Mouse (Mus musculus): ENCODE measurements around the gene Olfr1153. TPM values are rescaled to one million over a fixed set of nuclear protein-coding genes. Genes with fewer than 3 reads are reported as not detected.

The Olfr1153 gene
- polyA plus RNA-seq (2014; fragmentation: Illumina TruSeq; extraction: RNeasy Lipid Tissue Mini Kit (QIAGEN cat#74804); ENCODE audit: low read depth, low replicate concordance), result not detected

GRCm38 (mm10) chr2:87894662-87895061, at the start of gene Olfr1153:
Gene Olfr1153 (plus strand): TSS chr2:87894962.

GRCm38 (mm10) chr2:87855562-87855961, 39.2 kb upstream of the Olfr1153 start, which contains the start of gene Olfr1151:
Gene Olfr1151 (plus strand): TSS chr2:87855862.

GRCm38 (mm10) chr2:87866192-87866591, 28.6 kb upstream of the Olfr1153 start, which contains the start of gene Olfr1152:
Gene Olfr1152 (plus strand): TSS chr2:87866492.

GRCm38 (mm10) chr2:87905066-87905465, 10.3 kb downstream of the Olfr1153 start, which contains the start of gene Olfr1154:
Gene Olfr1154 (minus strand): TSS chr2:87905166.

GRCm38 (mm10) chr2:87945037-87945436, 50.3 kb downstream of the Olfr1153 start, which contains the start of gene Olfr1155:
Gene Olfr1155 (minus strand): TSS chr2:87945137.

Other genes starting within 250 kb of the Olfr1153 start
- gene Olfr1133, start 247.6 kb upstream of the Olfr1153 start, polyA plus RNA-seq (2014; fragmentation: Illumina TruSeq; extraction: RNeasy Lipid Tissue Mini Kit (QIAGEN cat#74804); ENCODE audit: low read depth, low replicate concordance), result not detected
- not detected for gene Olfr1134, start 236.5 kb upstream of the Olfr1153 start, polyA plus RNA-seq (2014; fragmentation: Illumina TruSeq; extraction: RNeasy Lipid Tissue Mini Kit (QIAGEN cat#74804); ENCODE audit: low read depth, low replicate concordance)
- gene Olfr1135, start 221.3 kb upstream of the Olfr1153 start, polyA plus RNA-seq (2014; fragmentation: Illumina TruSeq; extraction: RNeasy Lipid Tissue Mini Kit (QIAGEN cat#74804); ENCODE audit: low read depth, low replicate concordance), result not detected
- gene Olfr1136, start 201.0 kb upstream of the Olfr1153 start, polyA plus RNA-seq (2014; fragmentation: Illumina TruSeq; extraction: RNeasy Lipid Tissue Mini Kit (QIAGEN cat#74804); ENCODE audit: low read depth, low replicate concordance), result not detected
- not detected for gene Olfr1137, start 181.8 kb upstream of the Olfr1153 start, polyA plus RNA-seq (2014; fragmentation: Illumina TruSeq; extraction: RNeasy Lipid Tissue Mini Kit (QIAGEN cat#74804); ENCODE audit: low read depth, low replicate concordance)
- gene Olfr1138, start 155.0 kb upstream of the Olfr1153 start, polyA plus RNA-seq (2014; fragmentation: Illumina TruSeq; extraction: RNeasy Lipid Tissue Mini Kit (QIAGEN cat#74804); ENCODE audit: low read depth, low replicate concordance), result not detected
- not detected for gene Olfr1140, start 151.2 kb upstream of the Olfr1153 start, polyA plus RNA-seq (2014; fragmentation: Illumina TruSeq; extraction: RNeasy Lipid Tissue Mini Kit (QIAGEN cat#74804); ENCODE audit: low read depth, low replicate concordance)
- gene Olfr1141, start 141.0 kb upstream of the Olfr1153 start, polyA plus RNA-seq (2014; fragmentation: Illumina TruSeq; extraction: RNeasy Lipid Tissue Mini Kit (QIAGEN cat#74804); ENCODE audit: low read depth, low replicate concordance), result not detected
- gene Olfr152, start 115.5 kb upstream of the Olfr1153 start, polyA plus RNA-seq (2014; fragmentation: Illumina TruSeq; extraction: RNeasy Lipid Tissue Mini Kit (QIAGEN cat#74804); ENCODE audit: low read depth, low replicate concordance), result not detected
- not detected for gene Olfr1143, start 94.4 kb upstream of the Olfr1153 start, polyA plus RNA-seq (2014; fragmentation: Illumina TruSeq; extraction: RNeasy Lipid Tissue Mini Kit (QIAGEN cat#74804); ENCODE audit: low read depth, low replicate concordance)
- gene Olfr1145, start 85.1 kb upstream of the Olfr1153 start, polyA plus RNA-seq (2014; fragmentation: Illumina TruSeq; extraction: RNeasy Lipid Tissue Mini Kit (QIAGEN cat#74804); ENCODE audit: low read depth, low replicate concordance), result not detected
- not detected for gene Olfr1148, start 64.4 kb upstream of the Olfr1153 start, polyA plus RNA-seq (2014; fragmentation: Illumina TruSeq; extraction: RNeasy Lipid Tissue Mini Kit (QIAGEN cat#74804); ENCODE audit: low read depth, low replicate concordance)
- gene Olfr1150-ps1, start 51.0 kb upstream of the Olfr1153 start, polyA plus RNA-seq (2014; fragmentation: Illumina TruSeq; extraction: RNeasy Lipid Tissue Mini Kit (QIAGEN cat#74804); ENCODE audit: low read depth, low replicate concordance), result not detected
- gene Olfr1151, start 39.1 kb upstream of the Olfr1153 start, polyA plus RNA-seq (2014; fragmentation: Illumina TruSeq; extraction: RNeasy Lipid Tissue Mini Kit (QIAGEN cat#74804); ENCODE audit: low read depth, low replicate concordance), result not detected
- not detected for gene Olfr1152, start 28.5 kb upstream of the Olfr1153 start, polyA plus RNA-seq (2014; fragmentation: Illumina TruSeq; extraction: RNeasy Lipid Tissue Mini Kit (QIAGEN cat#74804); ENCODE audit: low read depth, low replicate concordance)
- not detected for gene Olfr1154, start 10.2 kb downstream of the Olfr1153 start, polyA plus RNA-seq (2014; fragmentation: Illumina TruSeq; extraction: RNeasy Lipid Tissue Mini Kit (QIAGEN cat#74804); ENCODE audit: low read depth, low replicate concordance)
- not detected for gene Olfr1155, start 50.2 kb downstream of the Olfr1153 start, polyA plus RNA-seq (2014; fragmentation: Illumina TruSeq; extraction: RNeasy Lipid Tissue Mini Kit (QIAGEN cat#74804); ENCODE audit: low read depth, low replicate concordance)
- gene Olfr1156, start 58.1 kb downstream of the Olfr1153 start, polyA plus RNA-seq (2014; fragmentation: Illumina TruSeq; extraction: RNeasy Lipid Tissue Mini Kit (QIAGEN cat#74804); ENCODE audit: low read depth, low replicate concordance), result not detected
- not detected for gene Olfr1157, start 73.3 kb downstream of the Olfr1153 start, polyA plus RNA-seq (2014; fragmentation: Illumina TruSeq; extraction: RNeasy Lipid Tissue Mini Kit (QIAGEN cat#74804); ENCODE audit: low read depth, low replicate concordance)
- gene Olfr74, start 79.7 kb downstream of the Olfr1153 start, polyA plus RNA-seq (2014; fragmentation: Illumina TruSeq; extraction: RNeasy Lipid Tissue Mini Kit (QIAGEN cat#74804); ENCODE audit: low read depth, low replicate concordance), result not detected
- gene Olfr1158, start 95.2 kb downstream of the Olfr1153 start, polyA plus RNA-seq (2014; fragmentation: Illumina TruSeq; extraction: RNeasy Lipid Tissue Mini Kit (QIAGEN cat#74804); ENCODE audit: low read depth, low replicate concordance), result not detected
- gene Olfr1160, start 113.3 kb downstream of the Olfr1153 start, polyA plus RNA-seq (2014; fragmentation: Illumina TruSeq; extraction: RNeasy Lipid Tissue Mini Kit (QIAGEN cat#74804); ENCODE audit: low read depth, low replicate concordance), result not detected
- not detected for gene Olfr1161, start 127.8 kb downstream of the Olfr1153 start, polyA plus RNA-seq (2014; fragmentation: Illumina TruSeq; extraction: RNeasy Lipid Tissue Mini Kit (QIAGEN cat#74804); ENCODE audit: low read depth, low replicate concordance)
- gene Olfr73, start 142.7 kb downstream of the Olfr1153 start, polyA plus RNA-seq (2014; fragmentation: Illumina TruSeq; extraction: RNeasy Lipid Tissue Mini Kit (QIAGEN cat#74804); ENCODE audit: low read depth, low replicate concordance), result not detected
- not detected for gene Olfr1162, start 156.2 kb downstream of the Olfr1153 start, polyA plus RNA-seq (2014; fragmentation: Illumina TruSeq; extraction: RNeasy Lipid Tissue Mini Kit (QIAGEN cat#74804); ENCODE audit: low read depth, low replicate concordance)
- not detected for gene Olfr1163, start 176.9 kb downstream of the Olfr1153 start, polyA plus RNA-seq (2014; fragmentation: Illumina TruSeq; extraction: RNeasy Lipid Tissue Mini Kit (QIAGEN cat#74804); ENCODE audit: low read depth, low replicate concordance)
- gene Olfr1164, start 199.0 kb downstream of the Olfr1153 start, polyA plus RNA-seq (2014; fragmentation: Illumina TruSeq; extraction: RNeasy Lipid Tissue Mini Kit (QIAGEN cat#74804); ENCODE audit: low read depth, low replicate concordance), result not detected
- gene Olfr1166, start 233.3 kb downstream of the Olfr1153 start, polyA plus RNA-seq (2014; fragmentation: Illumina TruSeq; extraction: RNeasy Lipid Tissue Mini Kit (QIAGEN cat#74804); ENCODE audit: low read depth, low replicate concordance), result not detected

Data from heart, adult 10 weeks (tissue).